Mouse (Mus musculus): ENCODE data around the gene Cpn2. TPM values are rescaled to one million over a fixed set of nuclear protein-coding genes. Genes with fewer than 3 reads are reported as not detected.

Cpn2 gene
- total and polyA plus RNA-seq, 3 experiments, result 0.16 TPM; not detected in 2

DNA sequence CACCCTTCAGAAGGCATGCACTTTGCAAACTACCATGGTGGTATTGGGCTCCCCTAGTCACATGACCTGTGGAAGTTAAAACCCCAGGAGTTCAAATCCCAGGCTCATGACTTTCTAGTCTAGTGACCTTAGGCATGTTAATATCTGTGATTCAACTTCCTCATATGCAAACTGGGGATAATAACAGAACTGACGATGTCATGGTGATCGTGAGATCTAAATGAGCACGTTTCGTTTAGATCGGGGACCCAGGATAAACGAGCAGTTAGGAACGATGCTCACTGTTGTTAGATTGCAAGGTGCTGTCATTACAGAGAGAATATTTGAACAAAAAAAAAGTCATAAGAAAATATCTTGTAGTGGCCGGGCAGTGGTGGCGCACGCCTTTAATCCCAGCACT, 5.1 kb downstream of the Cpn2 start:
- TF ChIP-seq TAL1 (conservative IDR thresholded peaks at IDR 0.05; ENCODE audit: low read depth, low read length) (no peak), POLR2AphosphoS5 (IDR thresholded peaks at IDR 0.05; ENCODE audit: insufficient replicate concordance, low read depth, low read length) (no peak), GATA1 (IDR thresholded peaks at IDR 0.05; ENCODE audit: borderline replicate concordance, low read length) (no peak), CTCF (IDR thresholded peaks at IDR 0.05; ENCODE audit: low read depth, low read length) (no peak), GATA2 (IDR thresholded peaks at IDR 0.05; ENCODE audit: borderline replicate concordance, low read depth, low read length) (no peak)
- ATAC-seq (ENCODE audit: extremely low read depth, insufficient number of reproducible peaks, low FRiP score, poor library complexity, severe bottlenecking) (no peak), DNase-seq (ENCODE audit: low spot score) (no peak)
- no peak overlapping the region for H3K4me3 ChIP-seq (ENCODE audit: low read depth, low read length)
- H3K27me3 ChIP-seq (ENCODE audit: insufficient read depth, low read length), result peaks cover 54% of the 10 kb centered on the region
- H3K36me3 ChIP-seq (replicated peaks), result no peaks in the 10 kb centered on the region
- H3K9me3 ChIP-seq (replicated peaks), result no peaks in the 10 kb centered on the region
- H3K4me1 ChIP-seq (ENCODE audit: insufficient read depth, low read depth, low read length), result peaks cover 9% of the 10 kb centered on the region

DNA sequence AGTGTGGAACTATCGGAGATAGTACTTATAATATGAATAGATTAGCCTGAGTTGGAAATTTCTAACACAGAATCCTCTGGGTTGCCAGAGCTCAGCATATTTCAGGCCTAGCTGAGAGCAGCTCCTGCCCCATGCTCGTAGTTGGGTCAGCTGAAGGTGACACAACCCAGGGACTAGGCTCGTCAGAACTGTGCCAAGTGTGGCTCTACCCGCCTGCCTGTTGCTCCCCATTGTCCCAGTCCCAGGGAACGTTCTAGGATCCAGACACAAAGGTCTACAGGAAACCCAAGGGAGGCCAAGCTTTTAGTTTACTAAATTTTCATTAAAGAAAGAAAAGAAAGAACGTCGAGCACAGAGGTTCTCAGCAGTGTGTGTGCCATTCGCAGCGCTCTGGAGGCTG, 6.0 kb downstream of the Cpn2 start:
- ATAC-seq (ENCODE audit: extremely low read depth, insufficient number of reproducible peaks, low FRiP score, poor library complexity, severe bottlenecking) (no peak), DNase-seq (ENCODE audit: low spot score) (no peak)
- H3K36me3 ChIP-seq (replicated peaks), result no peaks in the 10 kb centered on the region
- TF ChIP-seq CTCF (IDR thresholded peaks at IDR 0.05; ENCODE audit: low read depth, low read length) (no peak), POLR2AphosphoS5 (IDR thresholded peaks at IDR 0.05; ENCODE audit: insufficient replicate concordance, low read depth, low read length) (no peak), GATA1 (IDR thresholded peaks at IDR 0.05; ENCODE audit: borderline replicate concordance, low read length) (no peak), GATA2 (IDR thresholded peaks at IDR 0.05; ENCODE audit: borderline replicate concordance, low read depth, low read length) (no peak), TAL1 (conservative IDR thresholded peaks at IDR 0.05; ENCODE audit: low read depth, low read length) (no peak)
- H3K4me1 ChIP-seq (ENCODE audit: insufficient read depth, low read depth, low read length), result peaks cover 9% of the 10 kb centered on the region
- H3K9me3 ChIP-seq (replicated peaks), result no peaks in the 10 kb centered on the region
- no peak overlapping the region for H3K4me3 ChIP-seq (ENCODE audit: low read depth, low read length)
- H3K27me3 ChIP-seq (ENCODE audit: insufficient read depth, low read length), result peaks cover 56% of the 10 kb centered on the region

DNA sequence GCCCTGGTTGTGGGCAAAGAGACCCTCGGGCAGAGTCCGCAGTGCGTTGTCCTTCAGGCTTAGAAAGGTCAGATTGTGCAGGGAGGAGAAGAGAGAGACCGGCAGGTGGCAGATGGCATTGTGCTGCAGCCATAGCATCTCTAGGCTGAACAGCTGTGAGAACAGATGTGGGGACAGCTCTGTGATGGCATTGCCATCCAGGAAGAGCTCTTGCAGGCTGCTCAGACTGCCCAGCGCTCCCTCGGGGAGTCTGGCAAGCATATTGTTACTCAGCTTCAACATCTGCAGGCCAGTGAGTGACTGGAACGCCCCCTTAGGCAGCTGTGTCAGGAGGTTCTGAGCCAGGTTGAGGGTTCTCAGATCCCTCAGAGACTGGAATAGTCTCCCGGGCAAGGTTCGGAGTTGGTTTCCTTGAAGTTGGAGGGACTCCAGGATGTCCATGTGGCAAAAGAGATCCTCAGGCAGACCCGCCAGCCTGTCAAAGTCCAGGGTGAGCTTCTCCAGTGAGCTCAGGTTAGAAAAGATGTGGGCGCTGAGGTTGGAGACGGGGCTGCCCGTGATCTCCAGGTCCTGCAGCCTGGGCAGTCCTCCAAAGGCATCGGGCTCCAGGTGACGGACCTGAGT, 7.2 kb downstream of the Cpn2 start:
- Histone ChIP-seq H3K36me3 (replicated peaks) (no peaks in the 10 kb centered on the region), H3K27me3 (ENCODE audit: insufficient read depth, low read length) (peaks cover 51% of the 10 kb centered on the region), H3K9me3 (replicated peaks) (no peaks in the 10 kb centered on the region), H3K4me1 (ENCODE audit: insufficient read depth, low read depth, low read length) (peaks cover 11% of the 10 kb centered on the region), H3K4me3 (ENCODE audit: low read depth, low read length) (no peak overlapping the region)
- no peak for ATAC-seq (ENCODE audit: extremely low read depth, insufficient number of reproducible peaks, low FRiP score, poor library complexity, severe bottlenecking)
- DNase-seq (ENCODE audit: low spot score), result no peak
- TF ChIP-seq GATA2 (IDR thresholded peaks at IDR 0.05; ENCODE audit: borderline replicate concordance, low read depth, low read length) (no peak), TAL1 (conservative IDR thresholded peaks at IDR 0.05; ENCODE audit: low read depth, low read length) (no peak), GATA1 (IDR thresholded peaks at IDR 0.05; ENCODE audit: borderline replicate concordance, low read length) (no peak), CTCF (IDR thresholded peaks at IDR 0.05; ENCODE audit: low read depth, low read length) (no peak), POLR2AphosphoS5 (IDR thresholded peaks at IDR 0.05; ENCODE audit: insufficient replicate concordance, low read depth, low read length) (no peak)

DNA sequence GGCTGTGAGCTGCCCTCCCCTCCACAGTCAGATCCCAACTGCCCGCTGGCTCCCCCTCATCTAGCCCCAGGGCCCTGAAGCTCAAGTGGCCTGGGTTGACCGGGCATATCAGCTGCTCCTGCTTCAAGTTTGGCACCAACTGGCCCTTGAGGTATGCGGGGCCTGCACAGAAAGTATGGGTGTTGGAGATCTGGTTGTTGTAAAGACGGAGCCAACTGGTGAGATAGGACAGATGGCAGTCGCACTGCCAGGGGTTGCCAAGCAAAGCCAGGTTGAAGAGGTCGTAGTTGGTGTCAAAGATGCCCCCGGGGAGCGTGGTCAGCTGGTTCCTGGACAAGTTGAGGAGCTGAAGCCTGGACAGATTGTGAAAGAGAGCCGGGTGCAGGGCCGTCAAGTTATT, 7.9 kb downstream of the Cpn2 start:
- TF ChIP-seq TAL1 (conservative IDR thresholded peaks at IDR 0.05; ENCODE audit: low read depth, low read length), result no peak
- TF ChIP-seq GATA2 (IDR thresholded peaks at IDR 0.05; ENCODE audit: borderline replicate concordance, low read depth, low read length), result no peak
- TF ChIP-seq GATA1 (IDR thresholded peaks at IDR 0.05; ENCODE audit: borderline replicate concordance, low read length), result no peak
- no peak for TF ChIP-seq POLR2AphosphoS5 (IDR thresholded peaks at IDR 0.05; ENCODE audit: insufficient replicate concordance, low read depth, low read length)
- no peak for TF ChIP-seq CTCF (IDR thresholded peaks at IDR 0.05; ENCODE audit: low read depth, low read length)
- Histone ChIP-seq H3K9me3 (replicated peaks) (no peaks in the 10 kb centered on the region), H3K4me3 (ENCODE audit: low read depth, low read length) (no peak overlapping the region), H3K36me3 (replicated peaks) (no peaks in the 10 kb centered on the region), H3K27me3 (ENCODE audit: insufficient read depth, low read length) (peaks cover 52% of the 10 kb centered on the region), H3K4me1 (ENCODE audit: insufficient read depth, low read depth, low read length) (peaks cover 11% of the 10 kb centered on the region)
- DNase-seq (ENCODE audit: low spot score) (no peak), ATAC-seq (ENCODE audit: extremely low read depth, insufficient number of reproducible peaks, low FRiP score, poor library complexity, severe bottlenecking) (no peak)

DNA sequence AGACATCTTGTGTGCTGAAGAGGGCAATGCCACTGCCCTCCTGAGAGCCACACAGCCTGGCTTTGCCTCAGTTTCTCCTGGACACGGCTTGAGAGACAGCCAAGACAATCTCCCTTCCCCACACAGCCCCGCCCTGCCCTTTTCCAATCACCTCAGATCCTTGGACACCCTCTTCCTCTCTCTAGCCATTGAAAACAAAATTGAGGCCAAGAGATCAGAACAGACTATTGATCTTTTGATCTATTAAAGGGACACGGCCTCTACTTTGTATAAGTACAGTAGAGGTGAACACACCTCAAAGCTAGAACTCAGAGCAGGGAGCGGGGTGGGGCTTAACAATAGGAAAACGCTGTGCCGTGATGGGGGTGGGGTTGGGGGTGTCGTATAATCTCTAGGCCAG, 8.9 kb downstream of the Cpn2 start:
- H3K9me3 ChIP-seq (replicated peaks), result no peaks in the 10 kb centered on the region

DNA sequence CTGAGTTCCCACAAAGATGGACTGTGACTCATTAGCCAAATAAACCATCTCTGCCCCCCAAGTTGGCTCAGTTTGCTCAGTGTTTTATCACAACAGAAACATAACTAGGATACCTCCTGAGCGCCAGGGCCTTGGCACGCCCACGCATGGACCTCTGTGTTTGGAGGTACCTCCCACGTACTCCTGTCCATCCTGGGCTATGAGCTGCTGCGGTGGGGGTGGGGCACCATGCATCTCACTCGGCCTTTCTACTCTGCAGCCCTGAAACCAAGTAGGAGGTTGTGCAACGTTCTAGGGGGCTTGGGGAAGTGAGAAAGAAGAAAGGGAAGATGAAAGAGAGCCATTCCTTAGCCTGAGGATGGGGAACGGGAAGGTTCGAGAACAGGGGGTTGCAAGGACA, 9.6 kb downstream of the Cpn2 start:
- no peaks in the 10 kb centered on the region for H3K9me3 ChIP-seq (replicated peaks)
- H3K27me3 ChIP-seq (ENCODE audit: insufficient read depth, low read length), result peaks cover 44% of the 10 kb centered on the region
- ATAC-seq (ENCODE audit: extremely low read depth, insufficient number of reproducible peaks, low FRiP score, poor library complexity, severe bottlenecking) (no peak), DNase-seq (ENCODE audit: low spot score) (no peak)
- no peak for TF ChIP-seq GATA1 (IDR thresholded peaks at IDR 0.05; ENCODE audit: borderline replicate concordance, low read length)
- no peak for TF ChIP-seq POLR2AphosphoS5 (IDR thresholded peaks at IDR 0.05; ENCODE audit: insufficient replicate concordance, low read depth, low read length)
- no peak for TF ChIP-seq CTCF (IDR thresholded peaks at IDR 0.05; ENCODE audit: low read depth, low read length)
- no peak for TF ChIP-seq GATA2 (IDR thresholded peaks at IDR 0.05; ENCODE audit: borderline replicate concordance, low read depth, low read length)
- H3K4me1 ChIP-seq (ENCODE audit: insufficient read depth, low read depth, low read length), result peaks cover 12% of the 10 kb centered on the region
- H3K4me3 ChIP-seq (ENCODE audit: low read depth, low read length), result no peak overlapping the region
- no peaks in the 10 kb centered on the region for H3K36me3 ChIP-seq (replicated peaks)

More for the DNA sequence above, 8.9 kb downstream of the Cpn2 start:
- TF ChIP-seq POLR2AphosphoS5 (IDR thresholded peaks at IDR 0.05; ENCODE audit: insufficient replicate concordance, low read depth, low read length) (no peak), TAL1 (conservative IDR thresholded peaks at IDR 0.05; ENCODE audit: low read depth, low read length) (no peak), GATA2 (IDR thresholded peaks at IDR 0.05; ENCODE audit: borderline replicate concordance, low read depth, low read length) (no peak), CTCF (IDR thresholded peaks at IDR 0.05; ENCODE audit: low read depth, low read length) (no peak), GATA1 (IDR thresholded peaks at IDR 0.05; ENCODE audit: borderline replicate concordance, low read length) (no peak)
- DNase-seq (ENCODE audit: low spot score) (no peak), ATAC-seq (ENCODE audit: extremely low read depth, insufficient number of reproducible peaks, low FRiP score, poor library complexity, severe bottlenecking) (no peak)
- Histone ChIP-seq H3K27me3 (ENCODE audit: insufficient read depth, low read length) (peaks cover 46% of the 10 kb centered on the region), H3K36me3 (replicated peaks) (no peaks in the 10 kb centered on the region), H3K4me1 (ENCODE audit: insufficient read depth, low read depth, low read length) (peaks cover 11% of the 10 kb centered on the region), H3K4me3 (ENCODE audit: low read depth, low read length) (no peak overlapping the region)
